Mouse (Mus musculus): ENCODE results near the gene Muc16. TPM values are rescaled to one million over a fixed set of nuclear protein-coding genes. Genes with fewer than 3 reads are reported as not detected.

The Muc16 gene
- 4.5 TPM for polyA plus RNA-seq (2014; fragmentation: Illumina TruSeq; extraction: RNeasy Lipid Tissue Mini Kit (QIAGEN cat#74804); ENCODE audit: low read depth, low replicate concordance)

DNA sequence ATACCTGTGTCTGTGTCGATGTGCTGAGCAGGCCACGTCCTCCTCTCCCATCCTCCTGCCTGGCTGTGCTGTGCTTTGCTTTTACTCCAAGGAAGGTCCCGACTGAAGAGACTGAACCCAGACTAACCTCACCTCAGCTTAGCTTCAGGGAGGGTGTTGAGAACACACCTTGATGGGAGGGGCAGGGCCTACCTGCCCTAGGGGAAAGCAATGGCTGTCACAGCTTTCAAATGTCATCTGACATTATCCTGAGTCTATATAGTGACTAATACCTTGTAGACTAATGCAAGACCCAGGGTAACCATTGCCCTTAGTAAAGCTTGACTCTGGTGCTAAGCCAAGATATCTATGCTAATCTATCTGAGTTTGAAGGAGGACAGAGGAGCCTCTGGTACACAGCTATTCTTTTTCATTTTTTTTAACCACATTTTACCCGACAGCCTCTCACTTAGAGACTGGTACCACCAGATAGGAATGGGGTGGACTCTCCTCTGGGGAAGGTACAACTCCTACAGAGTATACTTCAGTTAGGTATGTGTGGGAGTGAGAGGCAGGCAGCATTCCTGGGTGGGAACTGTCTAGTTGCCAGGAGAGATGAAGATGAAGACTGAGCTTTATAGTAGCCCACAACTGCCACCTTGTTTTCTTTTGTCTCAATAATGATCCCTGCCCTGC is at the start of gene Muc16:
Gene Muc16 (minus strand): TSS at position 51 of the 675 bp plus-strand sequence.

DNA sequence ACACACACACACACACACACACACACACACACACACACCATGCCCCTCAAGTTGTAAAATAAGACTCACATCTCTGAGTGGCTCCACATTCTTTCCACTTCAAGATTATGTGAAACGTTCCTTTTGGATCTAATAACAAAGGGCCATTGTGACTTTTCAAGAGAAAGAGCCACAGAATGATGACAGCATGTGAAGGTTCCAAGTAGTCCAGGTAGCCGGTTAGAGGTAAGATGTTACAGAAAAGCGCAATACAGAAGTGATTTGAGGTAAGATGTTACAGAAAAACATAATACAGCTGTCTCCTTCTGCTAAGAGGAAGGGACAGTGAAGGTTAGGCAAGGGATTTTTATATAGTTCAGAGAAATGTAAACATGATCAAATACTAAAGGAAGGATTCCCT is 196.2 kb downstream of the Muc16 start, which contains the start of the genes Zfp558 and Mbd3l1:
Gene Zfp558 (minus strand): TSS at position 101 of the 400 bp plus-strand sequence.
Gene Mbd3l1 (plus strand): TSS at position 192 of the 400 bp plus-strand sequence.

Other genes with a start within 250 kb of the Muc16 start
- gene Mbd3l2, start 243.9 kb downstream of the Muc16 start, polyA plus RNA-seq (2014; fragmentation: Illumina TruSeq; extraction: RNeasy Lipid Tissue Mini Kit (QIAGEN cat#74804); ENCODE audit: low read depth, low replicate concordance) = not detected
- gene Zfp558, start 196.3 kb downstream of the Muc16 start, polyA plus RNA-seq (2014; fragmentation: Illumina TruSeq; extraction: RNeasy Lipid Tissue Mini Kit (QIAGEN cat#74804); ENCODE audit: low read depth, low replicate concordance) = 2.0 TPM
- 1.9 TPM for gene Mbd3l1, start 196.2 kb downstream of the Muc16 start, polyA plus RNA-seq (2014; fragmentation: Illumina TruSeq; extraction: RNeasy Lipid Tissue Mini Kit (QIAGEN cat#74804); ENCODE audit: low read depth, low replicate concordance)
- not detected for gene Olfr24, start 89.5 kb upstream of the Muc16 start, polyA plus RNA-seq (2014; fragmentation: Illumina TruSeq; extraction: RNeasy Lipid Tissue Mini Kit (QIAGEN cat#74804); ENCODE audit: low read depth, low replicate concordance)
- gene Olfr828, start 145.0 kb upstream of the Muc16 start, polyA plus RNA-seq (2014; fragmentation: Illumina TruSeq; extraction: RNeasy Lipid Tissue Mini Kit (QIAGEN cat#74804); ENCODE audit: low read depth, low replicate concordance) = not detected
- gene Olfr829, start 180.4 kb upstream of the Muc16 start, polyA plus RNA-seq (2014; fragmentation: Illumina TruSeq; extraction: RNeasy Lipid Tissue Mini Kit (QIAGEN cat#74804); ENCODE audit: low read depth, low replicate concordance) = not detected
- not detected for gene Olfr830, start 200.2 kb upstream of the Muc16 start, polyA plus RNA-seq (2014; fragmentation: Illumina TruSeq; extraction: RNeasy Lipid Tissue Mini Kit (QIAGEN cat#74804); ENCODE audit: low read depth, low replicate concordance)

Data from adipose tissue, adult 10 weeks (tissue).